Mouse (Mus musculus): ENCODE data around the gene Ccdc71. TPM values are rescaled to one million over a fixed set of nuclear protein-coding genes. Genes with fewer than 3 reads are reported as not detected.

Ccdc71 gene
- total RNA-seq (2023), result 10 to 100 TPM; 37.6 to 40.0 TPM

DNA sequence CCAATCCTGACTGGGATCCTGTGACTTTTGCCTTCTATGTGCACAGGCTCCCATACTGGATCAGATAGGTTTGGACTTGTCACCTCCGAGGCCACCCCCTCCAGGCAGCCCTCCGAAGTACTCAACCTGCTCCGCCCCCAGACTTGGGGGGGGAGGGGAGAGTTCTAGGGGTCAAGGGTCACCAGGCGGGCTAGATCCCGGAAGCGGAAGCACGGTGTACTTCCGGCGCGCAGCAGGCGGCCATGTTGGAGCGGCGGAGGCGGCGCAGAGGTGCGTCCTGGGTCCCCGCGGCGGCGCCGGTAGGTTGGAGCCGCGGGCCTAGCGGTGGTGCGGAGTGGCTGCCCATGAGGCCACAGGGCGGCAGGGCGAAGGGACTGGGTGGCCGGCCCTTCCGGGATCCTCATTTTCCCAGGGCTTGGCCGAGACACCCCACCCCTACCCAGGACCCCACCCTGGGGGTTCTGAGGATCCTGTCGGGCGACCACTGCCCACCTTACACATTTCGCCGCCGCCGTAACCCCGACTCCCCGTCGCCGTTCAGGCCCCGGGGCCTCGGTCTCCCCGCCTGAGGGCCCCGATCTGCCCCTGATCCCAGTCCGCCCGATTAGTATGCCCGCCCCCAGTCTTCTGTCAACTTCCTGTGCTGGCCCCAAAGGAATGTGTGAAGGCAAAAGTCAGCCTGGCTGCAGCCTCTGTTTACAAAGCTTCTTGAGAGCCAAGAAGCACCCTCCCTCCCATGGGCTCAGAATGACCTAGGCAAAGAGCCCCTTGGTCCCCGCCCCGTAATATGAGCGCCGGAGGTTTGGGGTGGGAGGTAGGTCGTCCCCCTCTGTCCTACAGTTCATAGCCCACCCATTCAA lies at the start of gene Ccdc71:
TSS of gene Ccdc71 (plus strand) at position 209 of the 860 bp plus-strand sequence.

DNA sequence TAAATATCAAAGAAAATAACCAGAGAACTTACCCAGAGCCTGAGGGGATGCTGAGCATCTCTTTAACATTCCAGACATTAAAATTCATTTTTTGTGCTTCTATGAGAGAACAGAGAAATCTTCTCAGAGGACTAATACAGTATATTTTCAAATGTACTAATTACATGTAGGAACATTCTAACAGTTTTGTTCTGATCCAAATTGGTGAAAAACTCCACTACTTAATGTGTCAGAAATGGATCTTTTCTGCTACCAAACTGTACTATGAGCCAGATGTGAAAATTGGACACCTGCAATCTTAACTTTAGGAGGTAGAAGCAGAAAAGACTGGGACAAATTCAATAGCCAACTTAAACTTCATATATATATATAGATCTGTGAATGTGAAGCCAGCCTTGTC lies 31.9 kb upstream of the Ccdc71 start, which contains the start of gene Ccdc36:
TSS of gene Ccdc36 (minus strand) at position 101 of the 400 bp plus-strand sequence.

DNA sequence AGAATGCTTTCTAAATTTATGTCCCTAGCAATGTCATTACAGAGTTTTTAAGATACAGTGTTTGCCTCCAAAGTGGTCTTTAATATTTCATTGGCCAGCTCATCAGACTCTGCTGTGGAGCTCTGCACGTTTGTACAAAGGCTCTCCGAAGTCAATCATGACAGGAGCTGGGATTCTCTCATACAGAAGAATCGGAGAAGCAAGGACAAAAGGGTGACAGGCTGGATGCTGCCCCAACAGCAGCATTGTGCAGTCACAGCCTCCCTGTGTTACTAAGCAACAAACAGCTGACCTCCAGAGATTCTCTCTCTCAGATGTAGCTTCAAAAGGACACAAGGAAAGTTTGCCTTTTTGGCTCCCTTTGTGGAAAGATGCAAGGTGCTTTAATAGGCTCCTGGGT lies 24.1 kb upstream of the Ccdc71 start, which contains the start of gene BC048562:
TSS of gene BC048562 (plus strand) at position 301 of the 400 bp plus-strand sequence.

DNA sequence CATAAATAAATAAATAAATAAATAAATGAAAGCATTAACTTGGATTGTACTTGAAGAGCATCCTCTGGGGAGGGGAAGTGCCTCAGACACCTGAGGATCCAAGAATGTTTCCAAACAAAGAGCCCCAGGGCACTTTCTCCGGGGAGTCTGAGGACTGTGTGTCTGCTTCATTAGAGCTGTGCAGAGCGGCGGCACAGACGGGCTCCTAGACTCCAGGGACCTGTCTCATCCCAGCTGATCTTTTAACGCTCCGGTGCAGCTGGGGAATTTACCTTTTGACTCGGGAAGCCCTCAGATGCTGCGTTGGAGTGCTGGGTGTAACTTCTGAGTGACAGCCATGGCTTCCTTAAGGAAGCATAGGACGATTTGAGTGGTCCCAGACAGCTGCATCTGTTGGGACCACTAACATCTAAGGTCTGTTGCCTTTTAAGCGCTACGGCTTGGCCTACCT lies 879 bp downstream of the Ccdc71 start, which contains the start of gene Klhdc8b:
TSS of gene Klhdc8b (minus strand) at position 401 of the 451 bp plus-strand sequence.

DNA sequence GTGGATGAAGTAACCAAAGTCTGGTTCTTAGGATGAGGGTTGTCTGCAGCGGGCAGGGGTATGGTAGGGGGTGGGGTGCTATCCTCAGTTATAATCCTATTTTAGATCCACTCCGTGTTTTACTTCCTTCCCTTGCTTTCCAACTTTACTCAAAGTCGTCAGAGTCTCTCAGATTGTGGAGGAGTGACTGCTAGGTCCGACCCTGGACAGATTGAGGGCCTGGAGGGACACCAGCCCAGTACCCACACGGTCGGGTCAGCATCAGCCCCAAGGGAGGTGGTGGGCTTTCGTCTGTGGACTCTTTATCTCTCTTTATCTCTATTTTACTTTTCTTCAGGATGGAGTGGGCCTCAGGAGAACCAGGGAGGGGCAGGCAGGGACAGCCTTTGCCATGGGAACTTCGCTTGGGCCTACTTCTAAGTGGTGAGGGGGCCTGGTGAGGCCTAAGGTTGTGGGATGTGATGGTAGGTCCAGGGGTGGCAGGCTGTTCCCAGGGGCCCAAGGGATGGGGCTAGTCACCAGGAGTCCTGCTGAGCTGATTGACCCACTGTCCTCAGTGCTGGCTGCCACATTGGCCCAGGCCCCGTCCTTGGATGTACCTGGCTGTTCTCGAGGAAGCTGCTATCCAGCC lies 19.5 kb downstream of the Ccdc71 start, which contains the start of gene Lamb2:
TSS of gene Lamb2 (plus strand) at position 16 of the 631 bp plus-strand sequence.

DNA sequence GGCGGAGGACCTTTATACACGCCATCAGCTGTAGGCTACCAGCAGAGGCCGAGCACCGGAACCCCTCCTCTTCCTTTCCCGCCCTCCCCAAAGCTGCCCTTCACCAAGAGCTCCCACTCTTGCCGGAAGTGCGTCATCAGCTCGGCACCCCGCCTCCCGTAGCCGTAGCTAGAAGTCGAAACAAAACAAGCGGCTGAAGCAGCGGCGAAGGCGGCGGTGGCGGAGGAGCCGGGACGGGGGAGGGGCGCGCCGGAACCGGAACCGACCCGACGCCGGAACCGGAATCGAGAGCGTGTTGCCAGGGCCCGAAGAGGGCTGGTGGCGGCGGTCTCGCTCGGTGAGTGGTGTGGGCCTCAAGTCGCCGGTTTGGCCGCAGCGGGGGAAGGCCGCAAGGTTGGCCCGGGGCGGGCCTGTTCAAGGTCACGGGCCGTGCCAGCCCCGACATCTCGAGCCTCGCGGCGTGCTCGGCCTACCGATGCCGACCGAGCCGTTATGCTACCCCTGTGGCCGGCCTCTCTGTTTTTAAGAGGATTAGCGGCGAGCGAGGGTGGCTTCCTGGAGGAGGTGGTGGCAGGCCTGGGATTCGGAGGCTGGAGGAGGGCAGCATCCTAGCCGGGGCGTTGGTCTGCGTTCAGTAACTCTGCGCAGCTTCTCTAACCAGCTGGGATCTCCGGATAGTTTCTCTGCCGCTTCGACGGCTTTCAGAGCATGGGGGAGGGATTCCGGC lies 30.4 kb downstream of the Ccdc71 start, which contains the start of gene Usp19:
TSS of gene Usp19 (plus strand) at position 44 of the 727 bp plus-strand sequence.

DNA sequence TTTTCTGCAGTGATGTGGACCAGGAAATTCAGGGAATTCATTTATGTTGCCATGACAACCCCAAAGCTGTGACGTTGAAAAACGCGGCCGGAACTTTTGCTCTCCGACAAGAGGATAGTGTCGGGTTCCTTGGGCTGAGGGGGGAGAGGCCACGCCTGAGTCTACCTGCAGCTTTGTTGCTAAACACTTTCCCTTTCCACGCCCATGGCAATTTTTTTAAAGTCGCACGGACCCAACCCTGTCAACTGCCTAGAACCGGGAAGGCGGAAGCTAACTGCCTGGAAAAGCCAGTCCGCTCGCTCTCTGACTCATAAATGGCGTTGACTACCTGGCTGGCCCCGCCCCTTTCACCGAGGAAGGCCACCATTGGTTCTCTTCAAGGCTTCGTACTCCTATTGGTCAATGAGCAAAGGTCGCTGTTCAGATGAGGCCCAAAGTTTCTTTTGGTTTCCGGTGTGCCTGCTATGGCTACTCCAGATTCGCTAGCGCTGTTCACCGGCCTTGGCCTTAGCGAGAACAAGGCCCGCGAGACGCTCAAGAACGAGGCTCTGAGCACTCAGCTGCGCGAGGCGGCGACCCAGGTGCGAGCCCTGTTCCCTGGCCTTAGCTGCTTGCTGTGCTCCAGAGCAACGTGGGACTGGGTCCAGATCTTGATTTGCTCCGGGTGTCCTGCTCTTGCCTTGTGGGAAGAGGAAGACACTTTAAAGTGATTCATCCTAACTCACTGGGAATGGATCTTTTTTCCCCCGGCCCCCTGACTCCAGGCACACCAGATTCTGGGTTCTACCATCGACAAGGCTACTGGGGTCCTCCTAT lies 47.5 kb downstream of the Ccdc71 start, which contains the start of gene Qars:
TSS of gene Qars (plus strand) at position 88 of the 816 bp plus-strand sequence.

Other genes starting within 250 kb of the Ccdc71 start
- gene Dag1, start 196.6 kb upstream of the Ccdc71 start, total RNA-seq (2023), result 10 to 100 TPM; 32.0 to 33.0 TPM
- gene Nicn1, start 170.1 kb upstream of the Ccdc71 start, total RNA-seq (2023), result 1 to 10 TPM; 2.9 to 3.2 TPM
- gene Amt, start 163.7 kb upstream of the Ccdc71 start, total RNA-seq (2023), result 1 to 10 TPM; 1.9 to 2.3 TPM
- 100 to 1,000 TPM; 347 to 351 TPM for gene Rhoa, start 154.4 kb upstream of the Ccdc71 start, total RNA-seq (2023)
- 10 to 100 TPM; 10.4 to 11.9 TPM for gene Tcta, start 154.4 kb upstream of the Ccdc71 start, total RNA-seq (2023)
- 100 to 1,000 TPM; 212 to 222 TPM for gene Gpx1, start 121.6 kb upstream of the Ccdc71 start, total RNA-seq (2023)
- gene Usp4, start 112.7 kb upstream of the Ccdc71 start, total RNA-seq (2023), result 100 to 1,000 TPM; 154 to 155 TPM
- gene 1700102P08Rik, start 67.7 kb upstream of the Ccdc71 start, total RNA-seq (2023), result 10 to 100 TPM in 1 of 2 experiments, 1 to 10 TPM in 1; 7.6 to 10.3 TPM
- under 1 TPM in 1 of 2 experiments, not detected in 1; 0.18 TPM for gene Ccdc36, start 32.0 kb upstream of the Ccdc71 start, total RNA-seq (2023)
- not detected for gene BC048562, start 24.0 kb upstream of the Ccdc71 start, total RNA-seq (2023)
- 1 to 10 TPM; 4.3 to 5.6 TPM for gene Klhdc8b, start 1.1 kb downstream of the Ccdc71 start, total RNA-seq (2023)
- gene Lamb2, start 19.2 kb downstream of the Ccdc71 start, total RNA-seq (2023), result under 1 TPM in 1 of 2 experiments, not detected in 1; 0.30 TPM
- gene Usp19, start 30.1 kb downstream of the Ccdc71 start, total RNA-seq (2023), result 100 to 1,000 TPM; 288 to 319 TPM
- gene Qars, start 47.2 kb downstream of the Ccdc71 start, total RNA-seq (2023), result 100 to 1,000 TPM; 207 to 272 TPM
- 100 to 1,000 TPM; 216 to 233 TPM for gene Qrich1, start 56.3 kb downstream of the Ccdc71 start, total RNA-seq (2023)
- gene Impdh2, start 99.8 kb downstream of the Ccdc71 start, total RNA-seq (2023), result 100 to 1,000 TPM; 181 to 194 TPM
- 10 to 100 TPM; 25.9 to 27.1 TPM for gene Ndufaf3, start 106.9 kb downstream of the Ccdc71 start, total RNA-seq (2023)
- 10 to 100 TPM; 54.9 to 68.4 TPM for gene Dalrd3, start 109.4 kb downstream of the Ccdc71 start, total RNA-seq (2023)
- gene Wdr6, start 118.2 kb downstream of the Ccdc71 start, total RNA-seq (2023), result 10 to 100 TPM; 30.1 to 33.2 TPM
- gene P4htm, start 137.1 kb downstream of the Ccdc71 start, total RNA-seq (2023), result 10 to 100 TPM; 10.0 to 10.5 TPM
- 100 to 1,000 TPM; 128 TPM for gene Arih2, start 188.9 kb downstream of the Ccdc71 start, total RNA-seq (2023)
- gene Slc25a20, start 201.6 kb downstream of the Ccdc71 start, total RNA-seq (2023), result 10 to 100 TPM; 19.4 to 24.9 TPM
- 10 to 100 TPM; 12.4 to 14.4 TPM for gene Prkar2a, start 228.8 kb downstream of the Ccdc71 start, total RNA-seq (2023)